Mouse (Mus musculus) kidney, postnatal 4 days (tissue): ENCODE data around the gene Ren1.
"Not testable (repeated sequence)": the region's sequence is repeated elsewhere in the genome, so short reads cannot be mapped to it uniquely, and the experiment has no call there.

Source experiments
- DNase-seq, 2 experiments: peaks; one replicate each; pipeline ENCODE4 v3.0.0; 2021; ENCODE audit warnings: mixed read lengths in 2 of 2

The Ren1 gene

GRCm38 (mm10) chr1:133350210-133350609, at the start of gene Ren1:
TSS of gene Ren1 (plus strand) at chr1:133350510.
- peak; percentile 32 to 39 for DNase-seq

DNA sequence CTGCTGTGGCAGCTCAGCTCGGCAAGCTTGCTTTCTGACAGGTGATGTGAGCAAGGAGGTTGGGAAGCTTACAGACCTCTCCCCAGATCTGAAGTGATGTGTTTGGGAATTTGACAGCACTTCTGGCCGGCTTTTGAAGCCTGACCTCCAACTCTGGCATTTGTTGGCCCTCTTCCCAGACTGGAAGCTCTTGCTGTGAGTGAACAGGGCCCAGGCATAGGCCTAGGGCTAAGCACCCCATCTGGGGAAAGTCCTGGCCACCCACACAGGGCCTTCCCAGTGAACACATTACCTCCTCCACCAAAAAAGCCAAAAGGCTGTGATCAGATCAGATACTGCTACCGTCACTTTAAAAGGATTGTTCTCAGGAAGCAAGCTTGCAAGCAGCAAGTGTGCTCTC, 47.8 kb upstream of the Ren1 start:
- peak; percentile 56 to 66 for DNase-seq

GRCm38 (mm10) chr1:133306842-133307241, 43.5 kb upstream of the Ren1 start:
- DNase-seq, result peak; percentile 91 to 92

- DNase-seq, result peak; percentile 31 to 60
These were observed 43.0 kb upstream of the Ren1 start for GRCm38 (mm10) chr1:133307318-133307717.

DNA sequence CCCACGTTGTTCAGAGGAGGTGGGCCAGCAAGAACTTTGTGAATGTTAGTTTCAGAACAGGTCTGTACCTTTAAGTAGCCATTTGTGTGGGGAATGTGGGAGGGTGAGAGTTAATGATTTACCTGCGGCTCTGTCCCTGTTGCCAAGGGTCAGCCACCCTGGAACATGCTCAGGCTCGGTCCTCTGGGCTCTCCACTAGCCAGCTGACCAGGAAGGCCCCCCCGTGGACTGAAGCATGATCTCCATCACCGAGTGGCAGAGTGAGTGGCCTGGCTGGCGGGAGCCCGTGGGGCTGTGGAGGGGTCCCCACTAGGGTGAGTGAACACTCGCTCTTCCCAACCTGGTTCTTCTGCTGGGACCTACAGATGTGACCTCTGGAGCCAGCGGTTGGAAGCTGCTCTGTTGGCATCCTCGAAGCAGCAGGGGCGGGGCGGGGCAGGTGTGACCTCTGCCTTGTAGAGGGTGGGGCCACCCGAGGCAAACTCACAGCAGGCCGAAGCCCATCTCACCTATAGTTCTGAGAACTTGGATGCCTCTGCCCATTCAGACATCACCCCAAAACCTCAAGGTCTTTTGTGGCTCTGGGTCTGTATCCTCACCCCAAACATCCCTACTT, 40.5 kb upstream of the Ren1 start, which contains the start of gene Golt1a:
TSS of gene Golt1a (plus strand) at position 149 of the 616 bp plus-strand sequence.
- peak; percentile 72 to 84 for DNase-seq

DNA sequence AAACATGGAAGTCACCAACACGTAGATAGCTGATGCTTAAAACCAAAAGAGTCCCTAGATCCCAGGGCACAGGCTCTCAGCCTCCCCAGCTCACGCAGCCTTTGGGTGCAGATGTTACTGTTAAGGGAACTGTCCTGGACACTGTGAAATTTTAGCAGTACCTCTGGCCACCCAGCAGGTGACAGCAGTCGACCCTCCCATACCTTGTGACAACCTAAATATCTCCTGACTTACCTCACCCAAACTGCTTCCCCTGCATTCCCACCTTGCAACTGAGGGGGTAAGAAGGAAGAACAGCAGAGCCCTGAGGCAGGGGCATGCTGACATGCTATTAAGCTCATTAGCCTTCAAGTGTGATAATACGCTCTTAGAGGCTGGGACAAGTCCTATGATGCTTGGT, 39.1 kb upstream of the Ren1 start:
- no peak for DNase-seq

GRCm38 (mm10) chr1:133311946-133312345, 38.4 kb upstream of the Ren1 start:
- no peak for DNase-seq

- peak; percentile 80 to 85 for DNase-seq
These were observed 35.9 kb upstream of the Ren1 start for GRCm38 (mm10) chr1:133314364-133314763.

DNA sequence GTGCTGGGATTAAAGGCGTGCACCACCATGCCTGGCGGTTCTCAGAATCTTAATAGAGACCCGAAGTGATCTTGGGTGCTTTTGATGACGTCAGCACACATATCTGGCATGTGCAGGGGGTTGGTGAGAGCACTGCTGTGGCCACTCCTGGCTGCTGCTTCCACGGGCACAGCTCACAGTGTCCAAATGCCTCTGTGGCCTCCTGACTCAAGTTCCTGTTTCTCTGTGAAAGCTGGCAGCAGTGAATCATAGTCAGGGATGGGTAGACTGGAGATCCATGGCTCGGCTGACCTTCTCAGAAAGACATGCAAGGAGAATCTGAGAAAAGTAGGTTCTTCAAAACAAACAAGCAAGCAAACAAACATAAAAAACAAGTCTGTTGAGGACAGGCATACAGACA, 34.5 kb upstream of the Ren1 start:
- no peak for DNase-seq

DNA sequence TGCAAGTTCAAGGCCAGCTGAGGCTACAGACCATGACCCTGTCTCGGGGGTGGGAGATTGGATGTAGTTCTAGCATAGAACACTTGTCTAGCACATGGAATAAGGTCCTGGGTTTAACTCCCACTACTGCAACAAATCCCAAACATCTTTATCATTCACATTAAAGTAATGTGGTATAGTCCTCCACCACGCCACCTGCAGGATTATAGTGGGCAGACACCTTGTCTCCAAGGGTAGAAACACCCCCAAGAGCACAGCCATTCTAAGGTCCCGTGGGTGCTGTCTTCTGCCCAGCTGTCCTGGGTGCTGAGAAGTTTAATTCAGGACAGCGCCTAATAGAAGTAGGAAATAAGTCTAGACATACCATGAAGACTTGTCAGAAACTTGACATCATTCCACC, 33.7 kb upstream of the Ren1 start:
- DNase-seq, result no peak

- no peak for DNase-seq
These were observed 33.2 kb upstream of the Ren1 start for GRCm38 (mm10) chr1:133317149-133317548.

GRCm38 (mm10) chr1:133321267-133321925, 28.9 kb upstream of the Ren1 start, which contains the start of gene Kiss1:
TSS of gene Kiss1 (plus strand) at chr1:133321875.
- DNase-seq, result no peak

DNA sequence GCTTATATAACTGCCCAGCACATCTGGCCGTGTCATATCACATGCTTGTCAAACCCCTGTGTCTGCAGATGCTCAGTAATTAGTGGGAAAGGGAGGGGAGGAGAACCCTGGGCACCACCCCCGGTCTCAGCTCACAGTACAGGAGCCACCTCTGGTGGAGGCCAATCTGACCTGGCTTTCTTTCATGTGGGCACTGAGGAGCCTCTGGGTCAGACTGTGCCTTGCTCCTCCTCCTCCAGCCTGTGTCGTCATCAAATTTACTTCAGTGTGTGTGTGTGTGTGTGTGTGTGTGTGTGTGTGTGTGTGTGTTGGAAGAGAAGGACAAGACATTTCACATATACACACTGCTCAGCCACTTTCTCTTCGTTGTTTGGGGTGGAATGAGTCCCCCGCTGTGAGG, 27.0 kb upstream of the Ren1 start:
- peak; percentile 22 to 46 for DNase-seq

GRCm38 (mm10) chr1:133325951-133326350, 24.4 kb upstream of the Ren1 start:
- DNase-seq, result no peak

DNA sequence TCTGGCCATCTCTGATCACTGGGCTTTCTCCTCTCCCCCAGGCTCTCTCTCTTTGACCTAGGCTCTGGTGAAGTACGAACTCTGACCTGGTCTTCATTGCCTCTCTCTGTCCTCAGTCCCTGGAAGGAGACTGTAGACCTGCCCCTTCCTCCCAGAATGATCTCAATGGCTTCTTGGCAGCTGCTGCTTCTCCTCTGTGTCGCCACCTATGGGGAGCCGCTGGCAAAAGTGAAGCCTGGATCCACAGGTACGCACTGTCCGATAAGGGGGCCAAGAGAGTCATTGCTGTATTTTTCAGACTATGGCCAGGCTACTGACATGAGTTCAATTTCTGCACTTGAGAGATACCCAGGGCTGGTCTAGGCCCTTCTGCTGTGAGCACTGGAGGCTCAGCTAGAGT, 23.2 kb upstream of the Ren1 start:
- no peak for DNase-seq

- DNase-seq, result no peak
These were observed 22.0 kb upstream of the Ren1 start for GRCm38 (mm10) chr1:133328299-133328795.

GRCm38 (mm10) chr1:133328896-133329637, 21.2 kb upstream of the Ren1 start:
- peak; percentile 50 to 59 for DNase-seq

- DNase-seq, result no peak
These were observed 20.7 kb upstream of the Ren1 start for GRCm38 (mm10) chr1:133329638-133329964.

GRCm38 (mm10) chr1:133331142-133331541, 19.2 kb upstream of the Ren1 start:
- no peak for DNase-seq

DNA sequence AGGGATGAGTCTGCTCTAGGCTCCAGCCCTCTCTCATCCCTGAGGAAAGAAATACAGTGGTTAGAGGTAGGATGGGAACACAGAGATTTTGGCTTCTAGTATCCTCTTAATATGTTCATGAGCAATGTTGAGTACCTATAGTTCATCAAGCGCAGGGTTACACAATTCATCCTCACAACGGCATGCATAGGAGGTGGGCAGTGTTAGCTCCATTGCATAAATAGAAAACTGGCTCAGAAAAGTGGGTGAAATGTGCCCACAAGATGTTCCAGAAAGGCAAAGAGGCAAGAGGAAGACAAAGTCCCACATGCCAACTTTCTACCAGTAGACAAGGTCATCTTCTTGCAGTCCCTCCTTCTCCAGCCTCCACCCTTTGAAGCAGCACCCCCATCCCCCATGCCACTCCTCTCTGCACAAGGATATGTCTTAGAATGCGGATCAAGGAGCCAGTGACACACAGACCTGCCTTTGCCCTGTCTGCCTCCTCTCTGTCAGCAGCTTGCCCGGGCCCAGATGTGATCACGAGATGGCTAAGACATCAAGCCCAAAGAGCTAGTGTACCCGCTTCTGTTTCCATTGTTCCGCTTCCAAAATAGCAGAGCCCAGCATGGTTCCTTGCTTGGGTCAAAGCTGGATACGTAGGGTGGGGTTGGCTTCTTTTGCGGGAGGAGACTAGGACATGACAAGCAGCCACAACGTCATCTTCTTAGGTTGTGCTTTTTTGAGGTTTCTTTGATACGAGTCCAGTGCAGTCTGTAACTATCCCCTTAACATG, 17.5 kb upstream of the Ren1 start:
- no peak for DNase-seq

DNA sequence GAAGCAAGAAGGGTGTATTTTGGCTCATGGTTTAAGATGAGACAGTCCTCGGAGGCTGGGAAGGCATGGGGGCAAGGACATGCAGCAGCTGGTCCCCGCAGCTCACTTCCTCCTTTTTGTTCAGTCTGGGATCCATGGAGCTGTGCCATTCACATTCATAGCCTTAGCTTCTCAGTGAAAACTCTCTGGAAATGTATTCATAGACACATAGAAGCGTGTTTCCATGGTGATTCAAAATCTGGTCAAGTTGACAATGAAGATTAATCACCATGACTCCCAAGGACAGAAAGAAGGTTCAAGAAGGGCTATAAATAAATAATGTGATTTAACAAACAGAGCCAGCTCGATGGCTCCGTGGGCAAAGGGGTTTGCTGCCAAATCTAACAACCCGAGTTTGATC, 16.4 kb upstream of the Ren1 start:
- DNase-seq, result no peak

DNA sequence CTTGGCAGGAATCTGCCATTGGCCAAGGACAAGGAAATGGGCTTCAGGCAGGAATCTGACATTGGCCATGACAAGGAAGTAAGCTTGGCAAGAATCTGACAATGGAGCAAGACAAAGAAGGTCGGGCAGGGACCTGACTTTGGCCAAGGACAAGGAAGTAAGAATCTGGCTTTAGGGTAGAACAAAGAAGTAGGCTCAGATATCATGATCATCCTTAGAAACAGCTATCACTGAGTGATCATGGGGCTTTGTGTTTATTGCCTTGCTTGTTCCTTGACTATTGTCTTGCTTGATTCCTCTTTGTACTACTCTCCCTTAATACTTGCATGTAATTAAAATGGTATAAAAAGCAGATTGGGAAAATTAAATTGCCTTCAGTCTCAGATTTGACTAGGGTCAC, 9.9 kb upstream of the Ren1 start:
- not testable (repeated sequence) for DNase-seq

DNA sequence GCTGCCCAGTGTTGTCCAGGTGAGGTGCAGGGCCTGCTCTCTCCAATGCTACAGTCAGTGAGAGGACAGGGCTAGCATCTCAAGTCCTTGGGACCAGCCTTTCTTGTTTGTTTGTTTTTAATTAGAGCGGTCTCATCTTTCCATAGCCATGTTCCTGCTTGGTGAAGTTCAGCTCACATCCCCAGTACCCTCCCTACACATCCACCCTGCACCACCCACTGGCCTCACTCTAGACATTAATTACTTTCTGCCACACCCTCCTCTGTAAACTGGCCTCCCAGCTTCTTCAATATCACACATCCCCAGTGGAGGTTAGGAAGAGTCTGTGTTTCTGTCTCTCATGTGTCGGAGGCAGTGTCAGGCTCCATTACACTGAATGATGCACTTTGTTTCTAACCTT, 6.0 kb upstream of the Ren1 start:
- DNase-seq, result no peak
